Mouse (Mus musculus) limb, embryonic 11.5 days (tissue): ENCODE data around the gene Bcl7c. TPM values are rescaled to one million over a fixed set of nuclear protein-coding genes. Genes with fewer than 3 reads are reported as not detected.

Experiments used
- ATAC-seq: fragments of 200-750 bp; cut with Nextera tagmentation; 2 replicates; pipeline ENCODE4 v1.8.0; 2017; ENCODE audit warnings: low read depth; ENCODE audit not compliant: insufficient number of reproducible peaks, low FRiP score, low TSS enrichment
- DNase-seq: peaks from one replicate; pipeline ENCODE4 v3.0.0-alpha.2; 2015; ENCODE audit warnings: low spot score
- H3K27ac ChIP-seq: fragments of 300-500 bp; sonication (generic); replicated peaks from 2 replicates; pipeline ENCODE4 v1.5.1; 2014; ENCODE audit warnings: low read depth, mild to moderate bottlenecking, low read length
- H3K27me3 ChIP-seq: fragments of 300-500 bp; sonication (generic); 2 replicates; pipeline ENCODE4 v1.6.1; 2014; ENCODE audit warnings: mild to moderate bottlenecking, low read length, mixed read lengths; ENCODE audit not compliant: control insufficient read depth, insufficient read depth
- H3K36me3 ChIP-seq: fragments of 300-500 bp; sonication (generic); 2 replicates; pipeline ENCODE4 v1.6.1; 2014; ENCODE audit warnings: mild to moderate bottlenecking, low read length, moderate library complexity, mixed read lengths; ENCODE audit not compliant: control insufficient read depth, insufficient read depth
- H3K4me1 ChIP-seq: fragments of 300-500 bp; sonication (generic); 2 replicates; pipeline ENCODE4 v1.6.1; 2014; ENCODE audit warnings: low read length, mixed read lengths; ENCODE audit not compliant: control insufficient read depth, insufficient read depth
- H3K4me2 ChIP-seq: fragments of 300-500 bp; sonication (generic); 2 replicates; pipeline ENCODE4 v1.6.1; 2014; ENCODE audit warnings: low read depth, mild to moderate bottlenecking, moderate library complexity; ENCODE audit not compliant: severe bottlenecking
- H3K4me3 ChIP-seq: fragments of 300-500 bp; sonication (generic); 2 replicates; pipeline ENCODE4 v1.5.1; 2014; ENCODE audit warnings: low read depth, low read length
- H3K9ac ChIP-seq: fragments of 300-500 bp; sonication (generic); 2 replicates; pipeline ENCODE4 v1.6.1; 2014; ENCODE audit warnings: mild to moderate bottlenecking, low read length
- H3K9me3 ChIP-seq: fragments of 300-500 bp; sonication (generic); 2 replicates; pipeline ENCODE4 v1.6.1; 2016; ENCODE audit warnings: low read length; ENCODE audit not compliant: control insufficient read depth
- WGBS: fragments of 180-500 bp; shearing (Covaris S2); extraction: QIAGEN DNeasy Blood & Tissue Kit; methylation state at CpG from one replicate; pipeline ENCODE4 v1.1.7; 2014; 5-methylcytosine and 5-hydroxymethylcytosine counted together
- polyA plus RNA-seq: library from polyadenylated mRNA; unstranded; fragments of >200 nt; fragmentation: Nextera tagmentation; extraction: Ambion mirVana; gene quantifications from 2 replicates; pipeline ENCODE4 v1.2.1, GENCODE M21; 2014

Bcl7c gene
- polyA plus RNA-seq, 1 experiment from 2014 or later = 85.5 TPM

GRCm38 (mm10) chr7:127711031-127711430, 2.3 kb upstream of the Bcl7c start:
- ATAC-seq = no peak
- no peak overlapping the region for H3K4me3 ChIP-seq
- H3K27me3 ChIP-seq = no peaks in the 10 kb centered on the region
- H3K9me3 ChIP-seq = no peaks in the 10 kb centered on the region
- peaks cover 29% of the 10 kb centered on the region for H3K4me1 ChIP-seq
- H3K27ac ChIP-seq = peak overlapping the region; percentile 85
- no peak overlapping the region for H3K9ac ChIP-seq
- H3K36me3 ChIP-seq = peaks cover 2% of the 10 kb centered on the region; the same call in 1 of the 2 replicates
- WGBS = 96% methylated on average over 3 of the region's 3 CpGs
- H3K4me2 ChIP-seq = no peak overlapping the region; the same call in 1 of the 2 replicates
- no peak for DNase-seq

- peak overlapping the region; percentile 95; the same call in 1 of the 2 replicates for H3K27ac ChIP-seq
- no peak for DNase-seq
- 82% methylated on average over 5 of the region's 5 CpGs for WGBS
- H3K4me1 ChIP-seq = peaks cover 29% of the 10 kb centered on the region
- H3K36me3 ChIP-seq = peaks cover 10% of the 10 kb centered on the region
- peak overlapping the region; percentile 68 for H3K4me3 ChIP-seq
- no peaks in the 10 kb centered on the region for H3K27me3 ChIP-seq
- peak overlapping the region; percentile 86 for H3K4me2 ChIP-seq
- ATAC-seq = no peak
- no peaks in the 10 kb centered on the region for H3K9me3 ChIP-seq
- H3K9ac ChIP-seq = peak overlapping the region; percentile 82; the same call in 1 of the 2 replicates
Observed at GRCm38 (mm10) chr7:127709261-127709979, 687 bp upstream of the Bcl7c start.

- Histone ChIP-seq H3K9ac (peak overlapping the region; percentile 82), H3K27me3 (no peaks in the 10 kb centered on the region), H3K27ac (peak overlapping the region; percentile 95), H3K36me3 (peaks cover 10% of the 10 kb centered on the region), H3K4me3 (peak overlapping the region; percentile 68), H3K4me1 (peaks cover 20% of the 10 kb centered on the region), H3K4me2 (peak overlapping the region; percentile 86), H3K9me3 (no peaks in the 10 kb centered on the region)
- 2% methylated on average over 5 of the region's 5 CpGs for WGBS
- ATAC-seq (no peak), DNase-seq (no peak)
Observed at GRCm38 (mm10) chr7:127707957-127708206, 851 bp downstream of the Bcl7c start.

GRCm38 (mm10) chr7:127707045-127707956, 1.4 kb downstream of the Bcl7c start:
- 13% methylated on average over 22 of the region's 22 CpGs for WGBS
- DNase-seq = peak; percentile 69

GRCm38 (mm10) chr7:127705706-127706105, 3.0 kb downstream of the Bcl7c start:
- Histone ChIP-seq H3K9me3 (no peaks in the 10 kb centered on the region), H3K9ac (no peak overlapping the region), H3K36me3 (peaks cover 10% of the 10 kb centered on the region), H3K4me3 (no peak overlapping the region), H3K27me3 (no peaks in the 10 kb centered on the region), H3K27ac (no peak overlapping the region), H3K4me1 (peaks cover 11% of the 10 kb centered on the region), H3K4me2 (no peak overlapping the region)
- ATAC-seq (no peak), DNase-seq (no peak)
- 75% methylated on average over 4 of the region's 4 CpGs for WGBS

More at GRCm38 (mm10) chr7:127707045-127707956, 1.4 kb downstream of the Bcl7c start:
- Histone ChIP-seq H3K9ac (peak overlapping the region; percentile 82), H3K9me3 (no peaks in the 10 kb centered on the region), H3K36me3 (peaks cover 10% of the 10 kb centered on the region), H3K27me3 (no peaks in the 10 kb centered on the region), H3K4me2 (peak overlapping the region; percentile 86), H3K4me3 (peak overlapping the region; percentile 68), H3K27ac (peak overlapping the region; percentile 95), H3K4me1 (peaks cover 20% of the 10 kb centered on the region)
- ATAC-seq = peak; percentile 35; the same call in 1 of the 2 replicates

GRCm38 (mm10) chr7:127704598-127704997, 4.1 kb downstream of the Bcl7c start:
- H3K27ac ChIP-seq = no peak overlapping the region
- H3K4me2 ChIP-seq = no peak overlapping the region
- ATAC-seq = no peak
- DNase-seq = no peak
- peaks cover 11% of the 10 kb centered on the region; the same call in 1 of the 2 replicates for H3K4me1 ChIP-seq
- no peaks in the 10 kb centered on the region for H3K9me3 ChIP-seq
- peaks cover 15% of the 10 kb centered on the region for H3K36me3 ChIP-seq
- H3K9ac ChIP-seq = no peak overlapping the region
- 89% methylated on average over 6 of the region's 6 CpGs for WGBS
- no peak overlapping the region for H3K4me3 ChIP-seq
- no peaks in the 10 kb centered on the region for H3K27me3 ChIP-seq

- no peak overlapping the region for H3K4me3 ChIP-seq
- no peaks in the 10 kb centered on the region for H3K27me3 ChIP-seq
- H3K27ac ChIP-seq = no peak overlapping the region
- H3K4me2 ChIP-seq = no peak overlapping the region
- H3K4me1 ChIP-seq = peaks cover 8% of the 10 kb centered on the region; the same call in 1 of the 2 replicates
- ATAC-seq (no peak), DNase-seq (no peak)
- H3K36me3 ChIP-seq = peaks cover 15% of the 10 kb centered on the region
- WGBS = 94% methylated on average over 8 of the region's 8 CpGs
- H3K9ac ChIP-seq = no peak overlapping the region
- H3K9me3 ChIP-seq = no peaks in the 10 kb centered on the region
Observed at GRCm38 (mm10) chr7:127703561-127704178, 5.1 kb downstream of the Bcl7c start.

GRCm38 (mm10) chr7:127700712-127701331, 7.9 kb downstream of the Bcl7c start:
- H3K4me3 ChIP-seq = no peak overlapping the region
- DNase-seq (no peak), ATAC-seq (no peak)
- H3K36me3 ChIP-seq = peaks cover 11% of the 10 kb centered on the region
- no peaks in the 10 kb centered on the region for H3K27me3 ChIP-seq
- H3K9ac ChIP-seq = no peak overlapping the region
- 88% methylated on average over 3 of the region's 3 CpGs for WGBS
- H3K9me3 ChIP-seq = no peaks in the 10 kb centered on the region
- no peaks in the 10 kb centered on the region for H3K4me1 ChIP-seq
- no peak overlapping the region for H3K27ac ChIP-seq
- H3K4me2 ChIP-seq = no peak overlapping the region
